Mouse (Mus musculus) thymus, postnatal 36 days (tissue): Measurements from ENCODE around the gene Olfr374.
"Not testable (repeated sequence)": the region's sequence is repeated elsewhere in the genome, so short reads cannot be mapped to it uniquely, and the experiment has no call there.

Experiments
- DNase-seq, 2 experiments: peaks; one replicate each; pipeline ENCODE4 v3.0.0; 2022; ENCODE audit warnings: mixed read lengths in 2 of 2

The Olfr374 gene

DNA sequence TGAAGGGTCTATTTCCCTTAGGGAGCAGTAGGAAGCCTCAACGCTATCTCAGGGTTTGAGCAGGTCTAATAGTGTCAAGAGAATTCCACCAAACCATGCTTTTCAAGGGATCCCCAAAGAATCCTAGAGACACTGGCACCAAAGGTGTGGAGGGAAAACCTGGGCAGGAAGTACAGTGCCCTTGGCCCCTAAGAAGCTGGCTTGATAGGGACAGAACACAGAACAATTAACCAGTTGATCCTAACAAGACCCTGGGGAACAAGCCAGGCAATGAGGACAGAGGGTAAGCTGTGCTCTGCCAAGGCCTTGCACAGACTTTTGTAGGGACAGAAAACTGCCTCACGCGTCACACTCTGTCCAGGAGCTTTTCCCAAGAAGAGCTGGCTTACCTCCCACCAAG lies at the start of gene Olfr374:
Gene Olfr374, plus strand, starts transcription at position 301 of the 400 bp plus-strand sequence.
- no peak for DNase-seq

DNA sequence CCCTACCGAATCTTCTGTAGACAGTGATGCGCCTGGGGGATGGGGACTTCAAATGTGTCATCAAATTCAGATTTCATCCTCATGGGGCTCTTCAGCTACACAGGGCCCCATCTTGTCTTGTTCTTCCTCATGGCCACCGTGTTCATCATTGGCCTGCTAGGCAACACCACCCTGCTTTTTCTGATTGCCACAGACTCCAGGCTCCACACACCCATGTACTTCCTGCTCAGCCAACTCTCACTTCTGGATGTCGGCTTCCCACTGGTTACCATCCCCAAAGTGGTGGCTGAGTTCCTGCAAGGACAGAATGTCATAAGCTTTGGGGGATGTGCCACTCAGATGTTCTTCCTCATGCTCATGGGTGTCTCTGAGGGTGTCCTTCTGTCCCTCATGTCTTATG lies 49.2 kb upstream of the Olfr374 start:
- DNase-seq = not testable (repeated sequence)

DNA sequence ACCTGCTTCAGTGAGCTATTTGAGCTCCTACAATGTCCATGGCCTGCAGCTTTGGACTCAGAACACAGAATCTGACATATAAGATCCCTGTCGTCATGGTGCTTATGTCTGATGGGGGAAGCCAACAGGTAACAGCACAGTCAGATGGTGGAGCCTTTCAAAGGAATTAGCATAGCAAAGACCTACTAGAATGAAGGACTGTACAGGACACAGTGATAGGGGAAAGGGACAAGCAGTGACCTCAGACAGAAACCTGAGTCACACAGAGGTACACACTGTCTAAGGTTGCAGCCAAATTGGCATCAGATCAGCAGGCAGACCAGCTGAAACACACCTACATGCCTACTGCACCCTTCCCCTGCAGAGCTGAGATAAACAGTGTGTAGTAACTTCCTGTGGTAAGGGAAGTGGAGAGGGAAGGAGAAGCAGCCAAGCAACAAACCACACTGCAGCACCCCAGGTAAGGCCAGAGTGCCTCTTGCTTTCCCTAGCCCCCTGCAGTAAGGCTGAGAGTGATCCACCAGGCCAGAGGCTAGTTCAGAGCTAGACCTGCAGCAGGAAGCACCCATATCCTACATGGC lies 39.9 kb upstream of the Olfr374 start:
- DNase-seq = peak in 1 of 2 experiments; percentile 2

DNA sequence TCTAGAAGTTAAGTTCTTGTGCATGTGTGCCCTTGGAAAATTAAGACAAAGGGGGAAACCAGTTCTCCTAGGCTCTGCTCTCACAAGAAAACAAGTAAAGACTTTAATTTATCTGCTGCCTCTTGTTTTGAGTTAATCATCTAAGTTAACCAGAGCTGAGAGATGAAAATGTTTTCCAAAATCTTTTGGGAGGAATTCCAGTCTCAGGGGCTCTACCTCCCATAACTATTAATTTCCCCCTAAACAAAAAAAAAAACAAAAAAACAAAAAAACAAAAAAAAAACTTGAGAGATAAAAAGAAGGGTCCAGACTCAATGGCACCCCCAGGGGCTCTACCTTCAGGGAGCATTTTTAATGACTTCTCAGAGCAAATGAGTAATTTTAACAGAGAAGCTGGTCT lies 24.0 kb upstream of the Olfr374 start, which contains the start of gene Olfr373:
Gene Olfr373, plus strand, starts transcription at position 301 of the 400 bp plus-strand sequence.
- not testable (repeated sequence) for DNase-seq

DNA sequence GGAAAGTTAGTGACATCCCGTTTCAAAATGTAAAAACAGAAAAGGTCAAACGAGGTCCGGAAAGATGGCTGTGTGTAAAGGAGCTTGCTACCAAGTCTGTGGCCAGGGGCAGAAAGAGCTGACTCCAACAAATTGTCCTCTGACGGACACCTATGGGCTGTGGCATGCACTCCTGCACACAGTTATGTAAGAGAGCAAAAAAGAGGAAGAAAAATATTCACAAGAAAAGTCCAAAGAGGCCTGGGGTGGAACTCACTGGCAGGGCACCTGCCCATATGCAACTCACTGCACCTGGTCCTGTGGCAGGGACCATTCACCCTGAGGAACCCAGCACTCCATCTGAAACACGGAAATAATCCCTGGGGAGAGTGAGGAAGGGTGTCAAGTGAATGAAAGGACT lies 22.1 kb upstream of the Olfr374 start:
- DNase-seq = no peak

DNA sequence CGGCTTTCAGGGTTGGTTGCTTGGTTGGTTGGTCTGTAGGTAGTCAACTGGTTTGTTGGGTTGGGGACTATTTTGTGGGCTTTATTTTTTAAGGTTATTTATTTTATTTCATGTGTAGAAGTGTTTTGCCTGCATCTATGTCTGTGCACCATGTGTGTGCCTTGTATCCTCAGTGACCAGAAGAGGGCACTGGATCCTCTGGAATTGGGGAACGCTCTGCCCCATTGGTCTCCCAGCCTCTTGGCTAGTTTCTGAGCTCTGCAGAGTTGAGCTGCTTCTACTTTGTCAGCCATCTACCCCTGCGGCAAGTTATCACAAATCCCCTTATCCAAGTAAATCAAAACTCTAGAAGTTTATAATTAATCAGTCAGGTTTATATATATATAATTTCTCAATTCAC lies 19.2 kb upstream of the Olfr374 start:
- not testable (repeated sequence) for DNase-seq

DNA sequence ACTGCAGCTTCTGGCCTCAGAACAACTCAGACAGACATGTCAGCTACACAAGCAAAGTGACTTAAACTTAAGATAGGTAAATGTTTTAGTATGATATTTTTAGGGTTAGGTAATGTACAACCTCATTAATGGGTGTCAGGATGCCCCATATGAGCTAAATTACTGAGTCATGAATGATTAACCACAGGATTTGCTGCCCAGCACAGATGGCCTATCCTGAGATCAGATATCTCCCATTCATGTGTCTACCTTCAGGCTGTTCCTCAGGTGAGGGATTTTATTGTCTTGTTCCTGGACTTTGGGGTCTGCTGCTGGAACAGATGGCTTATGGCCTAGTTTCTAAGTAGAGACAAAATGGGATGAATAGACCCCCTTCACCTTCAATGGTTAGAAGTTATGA lies 10.1 kb upstream of the Olfr374 start:
- DNase-seq = not testable (repeated sequence)

DNA sequence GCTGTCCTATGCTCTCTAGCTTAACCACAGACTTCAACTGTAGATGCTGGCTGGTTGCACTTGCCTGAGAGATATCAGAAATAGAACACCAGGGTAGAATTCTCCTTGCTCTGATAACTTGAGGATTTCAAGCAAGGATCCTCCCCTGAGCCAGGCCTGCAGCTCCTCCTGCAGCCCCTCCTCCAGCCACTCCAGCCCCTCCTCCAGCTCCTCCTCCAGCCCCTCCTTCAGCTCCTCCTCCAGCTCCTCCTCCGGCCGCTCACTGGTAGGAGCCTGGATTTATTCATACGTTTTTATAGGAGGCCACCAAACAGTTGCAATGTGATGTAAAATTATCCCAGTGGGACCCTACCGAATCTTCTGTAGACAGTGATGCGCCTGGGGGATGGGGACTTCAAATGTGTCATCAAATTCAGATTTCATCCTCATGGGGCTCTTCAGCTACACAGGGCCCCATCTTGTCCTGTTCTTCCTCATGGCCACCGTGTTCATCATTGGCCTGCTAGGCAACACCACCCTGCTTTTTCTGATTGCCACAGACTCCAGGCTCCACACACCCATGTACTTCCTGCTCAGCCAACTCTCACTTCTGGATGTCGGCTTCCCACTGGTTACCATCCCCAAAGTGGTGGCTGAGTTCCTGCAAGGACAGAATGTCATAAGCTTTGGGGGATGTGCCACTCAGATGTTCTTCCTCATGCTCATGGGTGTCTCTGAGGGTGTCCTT lies 7.3 kb upstream of the Olfr374 start:
- peak; percentile 24 to 38 for DNase-seq

DNA sequence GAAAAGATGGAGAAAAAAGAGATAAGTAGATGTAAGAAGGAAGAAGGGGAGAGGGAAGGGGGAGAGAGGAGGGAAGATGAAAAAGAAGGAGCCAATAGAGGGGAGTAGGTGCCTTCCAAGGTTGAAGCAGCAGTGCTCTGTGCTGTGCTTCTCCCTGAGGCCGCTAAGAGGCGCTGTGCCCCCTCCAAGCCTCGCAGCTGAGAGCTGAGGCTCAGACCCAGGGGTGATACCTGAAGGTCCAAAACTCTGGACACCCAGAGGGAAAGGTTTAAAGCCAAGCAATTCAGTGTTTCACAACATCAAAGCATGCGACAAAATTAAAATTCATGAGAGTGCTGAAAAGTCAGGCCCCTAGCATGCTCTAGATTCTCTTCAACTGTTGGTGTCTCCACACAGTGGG lies 1.7 kb upstream of the Olfr374 start:
- DNase-seq = no peak

DNA sequence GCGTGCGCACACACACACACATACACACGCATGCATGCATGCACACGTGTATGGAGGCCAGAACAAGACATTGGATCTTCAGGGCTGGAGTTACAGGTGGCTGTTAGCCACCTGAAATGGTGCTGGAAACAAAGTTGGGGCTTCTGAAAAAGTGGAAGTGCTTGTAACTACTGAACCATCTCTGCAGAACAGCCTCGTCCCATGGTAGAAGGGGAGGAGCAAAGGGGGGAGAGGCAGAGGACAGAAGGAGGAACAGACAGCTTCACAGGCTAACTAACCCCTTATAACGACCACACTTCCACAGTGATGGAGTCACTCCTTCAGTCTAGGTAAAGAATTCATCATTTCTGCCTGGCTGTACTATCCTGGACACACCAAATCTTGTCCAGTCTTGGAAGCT lies 4.0 kb downstream of the Olfr374 start:
- no peak for DNase-seq

DNA sequence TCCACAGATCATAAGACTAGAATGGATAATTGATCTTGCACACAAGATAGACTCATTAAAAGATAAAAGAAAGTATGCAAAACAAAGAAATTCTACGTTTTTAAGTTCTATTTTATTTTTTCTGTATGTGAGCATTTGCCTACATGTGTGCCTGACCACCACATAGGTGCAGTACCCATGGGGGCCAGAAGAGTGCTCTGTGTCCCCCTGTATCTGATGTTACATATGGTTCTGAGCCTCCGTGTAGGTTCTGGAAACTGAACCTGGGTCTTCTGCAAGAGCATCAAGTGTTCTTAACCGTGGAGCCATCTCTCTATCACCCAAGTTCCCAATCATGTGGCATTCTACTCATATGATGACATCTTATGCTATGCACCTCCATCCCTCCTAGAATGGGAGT lies 5.6 kb downstream of the Olfr374 start:
- DNase-seq = no peak

DNA sequence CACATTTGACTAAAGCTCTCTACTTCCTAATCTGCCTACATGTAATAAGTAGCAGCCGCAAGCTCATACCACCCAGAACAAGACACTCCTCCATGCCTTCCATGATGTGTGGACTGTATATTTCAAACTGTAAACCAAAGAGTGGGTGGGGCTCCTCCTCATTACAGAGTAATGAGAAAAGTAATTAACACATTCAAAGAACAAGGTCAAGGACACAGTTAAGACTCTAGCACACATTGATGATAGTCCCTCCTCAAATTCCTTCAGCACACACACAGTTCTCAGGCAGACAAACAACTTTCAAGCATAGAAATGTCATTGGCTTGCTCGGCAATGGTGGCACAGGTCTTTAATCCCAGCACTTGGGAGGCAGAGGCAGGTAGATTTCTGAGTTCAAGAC lies 8.4 kb downstream of the Olfr374 start:
- no peak for DNase-seq

DNA sequence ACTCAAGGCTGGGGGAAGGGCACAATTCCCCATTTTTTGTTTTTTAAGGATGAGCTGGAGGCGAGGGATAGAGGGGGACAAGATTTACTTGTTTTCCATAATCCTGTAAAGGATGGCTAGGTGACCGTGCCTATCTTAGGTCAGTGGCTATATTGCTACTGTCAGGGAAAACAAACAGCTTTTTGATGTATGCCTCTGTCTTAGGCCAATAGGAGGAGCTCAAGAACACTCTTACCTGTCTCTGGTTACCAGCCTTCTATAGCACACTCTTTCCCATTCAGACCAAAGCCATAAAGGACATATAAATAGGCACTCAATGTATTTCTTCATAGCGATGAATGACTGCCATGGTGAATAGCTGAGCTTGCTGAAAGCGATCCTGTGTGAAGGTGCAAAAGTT lies 11.8 kb downstream of the Olfr374 start:
- DNase-seq = no peak

DNA sequence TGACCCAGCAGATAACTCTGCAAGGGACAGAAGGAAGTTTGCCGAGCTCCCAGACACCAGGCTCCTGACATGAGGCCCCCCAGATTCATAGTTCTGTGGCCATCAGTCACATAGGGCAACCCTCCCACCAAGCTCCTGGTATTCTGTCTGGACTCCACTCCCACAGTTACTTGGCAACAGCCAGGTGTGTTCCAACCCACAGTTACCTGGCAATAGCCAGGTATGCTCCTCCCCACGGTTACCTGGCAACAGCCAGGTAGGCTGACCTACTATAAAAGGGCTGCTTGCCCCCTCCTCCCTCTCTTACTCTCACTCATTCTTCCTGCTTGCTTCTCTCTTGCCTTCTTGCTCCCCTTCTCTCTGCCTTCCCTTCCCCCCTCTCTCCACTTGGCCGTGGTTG lies 14.6 kb downstream of the Olfr374 start:
- not testable (repeated sequence) for DNase-seq

DNA sequence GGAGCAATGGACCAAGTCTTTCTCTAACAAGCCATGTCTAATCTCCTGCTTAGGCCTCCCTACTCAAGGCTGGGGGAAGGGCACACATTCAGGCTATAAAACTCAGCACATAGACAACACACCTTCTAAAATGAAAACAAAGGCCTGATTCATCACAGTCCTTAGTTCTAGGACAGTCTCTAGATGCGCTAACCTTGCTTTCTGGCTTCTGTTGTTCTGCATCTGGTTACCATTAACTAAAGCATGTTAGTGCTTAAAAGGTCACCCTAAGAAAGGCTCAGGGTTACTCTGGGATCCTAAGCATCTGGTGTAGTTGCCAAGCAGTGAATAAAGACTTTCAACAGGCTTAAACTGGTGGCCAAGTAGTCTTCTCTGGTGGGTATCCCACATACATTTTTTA lies 15.2 kb downstream of the Olfr374 start:
- no peak for DNase-seq

DNA sequence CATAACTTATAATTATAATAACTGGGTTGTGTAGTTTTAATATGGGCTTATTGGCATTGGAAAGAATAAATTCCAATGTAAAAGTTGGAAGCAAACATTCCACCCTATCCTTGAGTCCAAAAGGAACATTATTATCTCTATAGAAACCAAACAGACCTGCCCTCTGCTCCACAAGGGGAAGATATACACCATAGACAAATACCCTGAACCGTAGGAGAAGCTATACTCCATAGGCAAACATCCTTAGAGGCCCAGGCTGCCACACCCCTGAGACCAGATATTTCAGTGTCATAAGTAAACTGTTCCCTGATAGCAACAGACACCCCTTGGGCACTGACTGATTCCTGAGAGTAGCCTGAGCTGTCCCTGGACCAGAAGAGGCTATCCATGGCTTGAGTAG lies 21.0 kb downstream of the Olfr374 start:
- no peak for DNase-seq

DNA sequence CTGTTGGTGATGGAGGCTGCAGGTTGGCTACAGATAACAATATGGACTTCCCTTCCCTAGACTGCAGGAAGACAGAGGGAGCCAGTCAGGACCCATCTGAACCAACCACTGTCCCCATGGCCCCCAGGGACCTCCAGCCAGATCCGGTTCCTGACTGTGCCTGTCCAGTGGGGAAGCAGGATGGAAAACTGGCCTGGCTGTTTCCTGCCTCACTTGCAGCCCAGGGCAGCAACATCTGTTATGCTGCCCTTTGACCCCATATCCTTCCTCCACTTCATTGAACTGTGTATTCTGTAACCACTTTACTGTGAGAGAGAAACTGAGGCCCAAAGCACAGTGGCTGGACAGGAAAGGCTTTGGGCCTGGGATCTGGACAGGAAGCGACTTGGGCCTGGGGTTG lies 24.4 kb downstream of the Olfr374 start:
- DNase-seq = no peak

DNA sequence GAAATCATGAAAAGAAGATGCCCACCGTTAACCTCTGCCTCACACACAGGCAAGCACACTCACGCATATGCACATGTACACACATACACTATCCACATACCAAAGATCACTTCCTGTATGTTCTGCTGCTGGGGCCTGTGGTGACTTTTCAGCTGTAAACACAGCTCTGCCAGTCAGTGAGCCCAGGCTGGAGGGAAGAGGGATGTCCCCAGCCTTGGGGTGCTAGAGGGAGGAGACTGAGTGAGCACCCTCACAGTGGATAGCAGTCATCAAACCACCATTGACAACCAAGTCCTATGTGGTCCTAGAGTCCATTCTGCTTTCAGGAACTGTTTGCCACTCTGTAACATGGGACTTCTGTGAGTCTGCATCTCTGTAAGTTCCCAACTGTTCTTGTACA lies 25.1 kb downstream of the Olfr374 start:
- peak; percentile 12 to 30 for DNase-seq

DNA sequence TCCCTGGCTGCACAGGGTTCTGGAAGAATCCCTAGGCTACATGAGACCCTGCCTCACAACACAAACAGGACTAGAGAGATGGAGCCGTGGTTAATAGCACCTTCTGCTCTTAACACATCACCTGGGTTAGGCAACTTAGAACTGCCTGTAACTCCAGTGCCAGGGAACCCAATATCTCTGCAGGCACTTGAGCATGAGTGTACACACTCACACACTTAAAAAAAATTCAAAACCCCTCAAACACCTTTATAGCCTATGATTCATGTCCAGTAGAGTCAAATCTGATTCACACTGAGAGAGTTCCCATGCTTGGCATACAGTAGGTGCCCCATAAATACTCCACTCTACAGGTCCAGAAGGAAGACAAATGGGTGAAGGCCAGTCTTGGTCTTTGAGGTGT lies 25.6 kb downstream of the Olfr374 start:
- no peak for DNase-seq

DNA sequence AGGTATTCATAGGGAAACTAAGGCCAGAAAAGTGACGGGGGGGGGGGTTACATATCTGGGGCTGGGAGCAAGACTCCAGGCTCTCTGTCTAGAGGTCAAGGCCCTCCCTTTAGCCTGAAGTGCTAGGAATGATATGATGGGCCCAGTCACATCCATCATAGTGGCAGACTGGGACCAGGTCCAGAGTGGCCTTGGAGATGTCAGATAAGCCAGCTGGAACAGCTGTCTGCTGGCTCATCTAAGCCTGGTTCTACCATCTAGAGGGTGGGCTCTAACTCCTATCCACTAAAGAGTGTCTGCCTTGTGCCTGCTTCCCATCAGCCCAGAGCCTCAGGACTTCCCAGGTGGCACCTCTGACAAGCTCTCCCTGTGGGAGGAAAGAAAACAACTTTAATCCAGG lies 26.1 kb downstream of the Olfr374 start:
- DNase-seq = no peak

DNA sequence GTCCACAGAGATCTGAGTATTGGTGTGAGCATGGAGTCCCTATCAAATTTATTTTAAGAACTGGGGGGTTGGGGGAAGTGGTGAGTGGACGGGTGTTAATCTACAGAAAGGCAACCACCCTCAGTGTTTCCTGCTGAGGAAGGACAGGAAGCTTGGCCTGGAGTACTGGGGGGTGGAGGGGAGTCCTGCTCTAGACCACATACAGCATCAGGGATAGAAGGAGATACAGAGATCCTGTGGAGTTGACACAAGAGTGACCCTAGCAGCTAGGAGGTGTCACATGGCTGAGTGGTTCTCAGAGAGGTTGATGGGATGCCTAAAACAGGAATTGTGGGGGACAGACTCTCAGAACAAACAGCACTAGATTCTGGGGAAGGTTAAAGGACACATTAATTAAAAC lies 26.7 kb downstream of the Olfr374 start:
- no peak for DNase-seq

DNA sequence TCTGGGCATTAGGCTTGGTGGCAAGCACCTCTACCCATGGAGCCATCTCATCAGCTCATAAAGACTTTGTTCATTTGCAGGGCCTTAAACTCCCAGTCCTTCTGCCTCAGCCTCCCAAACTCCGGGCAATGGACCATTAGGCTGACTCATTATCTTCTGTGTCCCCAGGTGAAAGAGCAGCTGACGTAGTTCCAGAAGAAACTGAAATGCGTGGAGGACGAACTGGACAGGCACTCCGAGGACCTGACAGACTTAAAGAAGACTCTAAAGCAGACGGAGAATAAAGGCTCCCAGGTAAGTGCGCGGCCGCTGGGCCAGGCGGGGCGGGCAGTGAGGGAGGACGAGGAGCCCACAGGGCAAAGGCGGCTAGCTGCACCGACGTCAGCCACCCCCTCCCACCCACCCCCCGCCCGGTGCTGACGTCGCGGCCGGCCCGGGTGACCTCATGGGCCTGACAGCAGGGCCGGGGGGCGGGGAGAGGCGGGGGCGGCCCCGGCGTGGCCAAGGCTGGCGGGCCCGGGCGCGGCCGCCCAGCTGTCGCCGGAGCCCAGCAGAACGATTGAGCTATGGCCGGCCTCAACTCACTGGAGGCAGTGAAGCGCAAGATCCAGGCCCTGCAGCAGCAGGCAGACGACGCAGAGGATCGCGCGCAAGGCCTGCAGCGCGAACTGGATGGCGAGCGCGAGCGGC lies 28.1 kb downstream of the Olfr374 start, which contains the start of gene Tpm4:
Gene Tpm4, plus strand, starts transcription at position 220 of the 690 bp plus-strand sequence.
- DNase-seq = peak; percentile 59 to 64

DNA sequence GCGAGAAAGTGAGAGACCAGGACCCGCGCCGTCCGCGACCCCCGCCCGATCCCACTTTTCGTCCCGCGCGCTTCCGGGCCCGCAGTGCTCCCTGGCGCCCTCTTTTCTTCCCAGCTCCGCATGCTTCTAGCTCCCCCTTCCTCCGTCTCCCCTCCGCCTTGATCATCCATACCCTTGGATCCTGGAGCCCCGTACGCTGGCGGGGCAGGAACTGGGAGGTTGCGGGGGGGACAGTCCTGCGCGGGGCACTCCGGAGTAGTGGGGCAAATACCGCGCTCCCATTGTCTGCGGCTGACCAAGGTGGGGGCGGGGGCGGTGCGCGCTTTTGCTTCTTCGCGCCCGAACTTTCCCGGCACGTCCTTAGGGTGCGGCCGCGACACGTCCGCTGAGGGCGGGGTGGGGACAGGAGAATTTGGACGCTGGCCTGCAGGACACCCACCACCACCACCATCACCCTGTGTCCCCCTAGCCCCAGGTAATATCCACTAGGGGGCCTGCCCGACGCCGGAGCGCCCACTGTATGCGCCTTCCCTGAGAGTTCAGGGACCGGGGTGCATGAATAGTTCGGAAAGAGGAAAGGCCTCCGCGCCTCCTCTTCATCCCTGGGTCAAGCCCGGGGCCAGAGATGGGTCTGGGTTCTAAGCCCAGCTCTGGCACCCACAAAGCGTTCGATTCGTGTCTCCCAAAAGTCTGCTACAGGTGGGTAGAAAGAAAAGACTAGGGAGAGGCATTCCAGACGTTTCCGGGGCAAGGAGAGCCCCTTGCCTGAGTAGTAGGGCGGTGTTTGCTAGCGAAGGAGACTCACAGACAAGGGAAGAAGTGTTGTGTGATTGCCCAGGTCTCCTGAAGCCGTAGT lies 28.8 kb downstream of the Olfr374 start:
- peak; percentile 70 to 73 for DNase-seq
